Mouse (Mus musculus): ENCODE measurements around the gene Lypd6b. TPM values are rescaled to one million over a fixed set of nuclear protein-coding genes. Genes with fewer than 3 reads are reported as not detected.

Lypd6b gene
- polyA plus RNA-seq, 2 experiments from 2014 or later = 0.47 TPM; not detected in 1

GRCm38 (mm10) chr2:49771172-49771571 lies 16.3 kb upstream of the Lypd6b start:
- ATAC-seq = no peak

DNA sequence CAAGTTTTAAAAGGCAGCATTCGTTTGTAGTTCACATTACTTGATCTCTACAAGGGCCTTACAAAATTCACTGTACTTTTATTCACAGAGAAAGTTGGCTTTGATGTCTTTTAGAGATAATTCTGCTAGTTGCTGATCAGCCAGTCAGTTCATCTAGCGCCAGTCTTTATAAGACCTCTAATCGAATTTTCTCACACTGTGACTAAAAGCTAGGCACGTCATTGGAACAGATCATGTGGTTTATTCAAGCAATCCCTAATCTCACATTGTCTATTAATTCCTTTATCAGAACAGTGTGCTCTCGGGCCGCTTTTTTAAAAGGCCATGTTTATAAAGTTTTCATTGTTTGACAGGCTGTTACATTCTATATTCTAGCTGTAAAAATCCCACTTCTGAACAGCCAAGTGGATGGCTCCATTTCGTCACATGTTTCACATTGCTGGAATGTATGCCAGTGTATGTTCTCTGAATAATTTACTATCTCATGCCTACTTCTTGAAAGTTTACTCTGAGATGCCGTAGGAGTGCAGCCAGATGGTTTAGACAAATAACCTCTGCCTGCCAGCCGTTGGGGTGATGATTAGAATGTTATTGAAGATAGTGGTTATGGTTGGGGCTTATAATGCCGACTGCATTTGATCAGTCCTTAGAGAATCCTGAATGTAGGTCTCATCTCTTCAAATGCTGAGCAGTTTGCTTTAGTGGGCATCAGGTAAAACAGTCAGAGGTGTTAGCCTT lies 14.1 kb upstream of the Lypd6b start:
- ATAC-seq = no peak

GRCm38 (mm10) chr2:49774180-49774579 lies 13.3 kb upstream of the Lypd6b start:
- no peak for ATAC-seq

DNA sequence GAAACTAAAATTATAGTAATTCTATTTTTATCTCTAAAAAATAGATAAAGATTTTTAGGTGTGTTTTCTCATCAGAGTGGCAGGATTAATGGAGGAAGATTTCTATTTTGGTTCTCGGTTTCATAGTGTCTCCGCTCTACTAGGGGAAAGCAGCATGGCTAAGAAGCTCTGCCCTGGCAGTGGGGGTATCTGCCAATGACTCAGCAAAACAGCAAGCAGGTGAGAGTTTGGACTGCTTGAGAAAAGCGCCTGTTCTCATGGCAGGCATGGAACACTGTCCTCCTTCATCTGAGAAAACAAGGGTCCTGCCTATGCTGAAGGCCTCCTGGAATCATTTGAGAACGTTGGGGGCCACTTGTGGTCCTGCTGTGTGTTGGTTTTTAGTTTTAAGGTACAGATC lies 12.3 kb upstream of the Lypd6b start:
- ATAC-seq = no peak

DNA sequence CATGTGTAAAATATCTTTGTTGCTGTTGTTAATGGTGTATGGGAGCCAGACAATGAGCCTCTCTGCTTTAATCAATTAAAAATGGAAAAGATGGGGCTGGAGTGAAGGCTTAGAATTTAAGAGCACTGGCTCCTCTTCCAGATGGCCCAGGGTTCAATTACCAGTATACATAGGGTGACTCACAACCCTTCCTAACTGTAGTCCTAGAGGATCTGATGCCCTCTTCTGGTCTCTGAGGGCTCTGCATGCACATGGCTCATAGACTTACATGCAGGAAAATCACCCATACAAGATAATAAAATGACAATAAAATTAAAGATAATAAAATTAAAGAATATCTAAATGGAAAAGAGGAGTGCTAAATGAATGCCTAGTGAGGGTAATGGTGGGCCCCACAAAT lies 11.8 kb upstream of the Lypd6b start:
- no peak for ATAC-seq

DNA sequence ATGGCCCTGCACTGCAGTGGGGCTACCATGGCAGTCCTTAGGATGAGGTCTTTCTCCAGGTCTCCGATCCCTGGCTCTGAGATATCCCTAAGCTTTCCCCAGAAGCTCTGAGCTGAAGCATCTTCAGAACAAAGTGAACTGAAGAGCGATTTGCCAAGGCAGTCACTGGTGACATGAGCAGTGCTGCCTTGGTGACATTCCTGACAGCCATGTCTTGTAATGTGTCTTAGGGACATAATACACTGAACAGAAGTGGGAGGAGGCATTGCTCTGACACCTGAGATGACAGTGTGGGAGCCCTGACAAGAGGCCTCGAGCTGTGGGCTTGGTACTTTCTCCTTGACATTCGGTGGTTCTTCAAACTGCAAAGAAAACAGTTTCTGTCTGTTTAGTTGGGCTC lies 11.1 kb upstream of the Lypd6b start:
- ATAC-seq = no peak

DNA sequence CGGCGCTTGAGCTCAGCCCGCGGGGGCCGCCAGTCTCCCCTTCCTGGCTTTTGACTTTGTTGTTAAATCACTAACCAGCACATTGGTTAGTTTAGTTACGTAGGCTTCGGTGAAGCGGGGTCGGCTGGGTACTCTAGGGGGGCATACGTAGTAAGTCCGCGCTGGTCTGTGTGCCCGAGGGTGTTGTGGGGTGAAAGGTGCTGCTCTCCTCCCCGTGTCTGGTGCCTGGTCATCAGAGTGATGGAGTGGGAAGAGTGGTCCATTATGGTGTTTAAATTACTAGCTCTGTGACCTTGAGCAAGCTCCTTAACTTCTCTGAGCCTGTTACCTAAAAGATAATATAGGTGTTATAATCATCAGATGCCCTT lies 547 bp downstream of the Lypd6b start:
- no peak for ATAC-seq

GRCm38 (mm10) chr2:49788643-49789042 lies 1.2 kb downstream of the Lypd6b start:
- no peak for ATAC-seq

DNA sequence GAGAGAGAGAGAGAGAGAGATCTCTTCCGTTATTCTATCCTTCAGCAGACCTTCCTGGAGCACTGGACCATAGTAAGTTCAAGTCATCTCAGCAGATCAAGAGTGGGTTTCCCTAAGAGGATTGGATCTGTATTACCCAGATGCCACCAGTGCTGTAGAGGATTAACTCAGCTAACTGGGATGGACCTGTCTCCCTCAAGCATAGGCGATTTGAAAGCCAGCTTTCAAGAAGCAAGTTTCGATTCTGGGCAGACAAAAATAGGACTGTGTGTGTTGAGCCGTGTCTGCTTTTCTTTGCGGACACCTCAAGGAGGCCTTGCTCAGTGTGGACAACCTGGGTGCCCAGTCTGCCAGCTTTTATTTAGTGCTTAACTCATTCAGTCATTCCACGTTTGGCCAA lies 1.6 kb downstream of the Lypd6b start:
- ATAC-seq = no peak

DNA sequence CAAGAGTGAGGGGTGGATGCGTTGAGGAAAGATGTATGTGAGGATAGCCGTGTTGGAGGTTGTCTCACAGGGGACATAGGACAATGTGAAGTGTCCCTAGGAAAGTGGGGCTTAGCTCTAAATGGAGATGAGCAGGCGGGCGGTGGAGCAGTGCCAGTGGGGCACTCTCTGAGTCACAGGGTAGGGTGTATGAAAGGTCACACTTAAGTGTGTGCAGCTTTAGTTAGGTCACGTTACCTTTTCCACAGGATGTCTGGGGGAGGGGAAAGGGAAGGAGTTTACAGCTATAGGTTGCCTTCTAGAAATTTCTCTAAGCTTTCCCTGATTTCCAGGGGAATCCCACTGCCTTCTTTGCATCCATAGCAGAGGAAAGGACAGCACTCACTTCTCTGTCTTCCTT lies 2.0 kb downstream of the Lypd6b start:
- ATAC-seq = no peak

DNA sequence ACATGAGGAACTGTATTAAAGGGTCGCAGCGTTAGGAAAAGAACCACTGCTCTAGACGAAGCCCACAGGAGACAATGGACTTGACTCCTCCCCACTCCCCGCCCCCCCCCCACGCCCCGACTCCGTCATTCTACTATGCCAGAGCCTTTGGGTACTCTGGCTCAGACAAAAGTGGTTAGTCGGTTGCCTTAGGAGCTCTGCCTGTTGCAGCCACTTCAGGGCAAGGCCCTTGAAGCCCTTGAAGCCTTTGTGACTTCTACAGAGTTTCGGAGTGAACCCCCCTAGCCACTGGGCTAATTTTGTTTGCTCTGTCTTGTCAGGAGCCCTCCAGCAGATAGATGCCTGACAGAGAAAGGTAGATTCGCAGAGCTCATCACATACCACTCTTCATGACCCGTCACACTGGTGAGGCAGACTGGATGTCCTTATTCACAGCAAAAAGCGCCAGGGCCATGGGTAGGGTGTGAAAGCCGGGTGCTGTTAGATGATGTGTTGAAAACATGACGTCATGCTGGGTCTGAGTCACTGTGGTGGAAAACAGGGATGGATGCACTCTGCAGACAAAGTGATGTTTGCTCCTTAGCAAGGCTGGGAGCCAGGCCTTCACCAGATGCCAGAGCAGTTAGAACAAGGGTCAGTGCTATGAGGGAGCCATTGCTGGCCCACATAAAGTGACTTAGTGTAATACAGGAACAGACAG lies 10.1 kb downstream of the Lypd6b start:
- no peak for ATAC-seq

DNA sequence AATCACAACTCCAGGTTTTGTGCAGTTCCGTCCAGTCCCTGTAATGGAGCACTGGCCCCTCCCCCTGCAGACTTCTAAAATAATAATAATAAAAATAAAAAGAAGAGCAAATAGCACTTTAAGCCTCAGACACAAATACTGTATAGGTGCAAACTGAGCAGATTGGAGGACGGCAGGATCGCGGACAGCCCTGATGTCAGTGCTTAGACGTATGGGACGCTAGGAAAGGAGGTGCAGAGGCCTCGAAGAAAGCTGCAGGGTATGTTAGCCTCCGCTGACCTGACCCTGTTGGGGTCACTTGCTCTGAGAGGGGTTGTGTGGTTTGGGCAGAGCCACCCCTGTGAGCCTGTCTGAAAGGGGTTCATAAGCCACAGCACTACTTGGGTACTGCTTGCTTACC lies 17.0 kb downstream of the Lypd6b start:
- ATAC-seq = no peak

GRCm38 (mm10) chr2:49805736-49806371 lies 18.4 kb downstream of the Lypd6b start:
- no peak for ATAC-seq

- no peak for ATAC-seq
Measured at GRCm38 (mm10) chr2:49809496-49809895, 22.0 kb downstream of the Lypd6b start.

DNA sequence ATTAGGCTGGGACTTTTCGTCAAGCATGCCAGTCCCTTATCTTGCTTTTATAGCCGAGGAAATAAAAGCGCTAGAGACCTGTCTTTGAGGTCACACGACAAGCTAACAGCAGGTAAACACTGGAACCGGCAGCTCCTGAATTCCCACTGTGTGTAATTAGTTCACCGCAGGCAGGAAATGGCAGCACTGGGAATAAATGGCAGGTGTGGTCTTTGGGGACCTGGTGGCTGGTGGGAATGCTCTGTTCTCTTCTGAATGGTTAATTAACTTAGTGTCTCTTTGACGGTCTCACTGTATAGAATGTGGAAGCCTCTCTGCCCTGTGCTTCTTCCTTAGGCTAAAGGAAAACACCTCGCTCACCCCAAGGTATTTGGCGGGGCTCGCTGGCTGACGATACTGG lies 23.9 kb downstream of the Lypd6b start:
- no peak for ATAC-seq

DNA sequence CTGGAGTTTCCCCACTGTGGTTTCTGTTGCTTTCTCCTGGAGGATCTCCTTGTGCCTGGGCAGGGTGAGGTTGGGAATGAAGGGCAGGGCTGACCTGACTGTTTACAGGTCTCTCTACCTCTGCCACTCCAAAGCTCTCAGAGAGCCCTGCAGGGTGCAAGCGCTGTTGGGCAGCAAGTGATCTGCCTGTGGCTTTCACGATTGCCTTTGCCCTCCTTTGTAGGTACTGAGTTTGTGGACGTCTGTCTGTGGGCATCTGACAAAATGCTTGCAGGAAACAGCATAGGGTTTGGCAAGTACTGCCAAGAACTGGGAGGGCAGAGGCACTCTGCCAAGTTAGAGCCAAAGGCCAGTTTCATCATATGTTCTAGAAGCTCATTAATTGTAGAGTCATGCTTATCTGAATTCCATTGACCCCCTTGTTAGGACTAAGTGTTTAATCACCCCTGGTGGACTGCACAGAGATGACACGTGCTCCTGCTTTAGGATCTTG lies 24.4 kb downstream of the Lypd6b start:
- no peak for ATAC-seq

- ATAC-seq = no peak
Measured at GRCm38 (mm10) chr2:49813151-49813550, 25.7 kb downstream of the Lypd6b start.

- ATAC-seq = no peak
Measured at GRCm38 (mm10) chr2:49814011-49814410, 26.5 kb downstream of the Lypd6b start.

DNA sequence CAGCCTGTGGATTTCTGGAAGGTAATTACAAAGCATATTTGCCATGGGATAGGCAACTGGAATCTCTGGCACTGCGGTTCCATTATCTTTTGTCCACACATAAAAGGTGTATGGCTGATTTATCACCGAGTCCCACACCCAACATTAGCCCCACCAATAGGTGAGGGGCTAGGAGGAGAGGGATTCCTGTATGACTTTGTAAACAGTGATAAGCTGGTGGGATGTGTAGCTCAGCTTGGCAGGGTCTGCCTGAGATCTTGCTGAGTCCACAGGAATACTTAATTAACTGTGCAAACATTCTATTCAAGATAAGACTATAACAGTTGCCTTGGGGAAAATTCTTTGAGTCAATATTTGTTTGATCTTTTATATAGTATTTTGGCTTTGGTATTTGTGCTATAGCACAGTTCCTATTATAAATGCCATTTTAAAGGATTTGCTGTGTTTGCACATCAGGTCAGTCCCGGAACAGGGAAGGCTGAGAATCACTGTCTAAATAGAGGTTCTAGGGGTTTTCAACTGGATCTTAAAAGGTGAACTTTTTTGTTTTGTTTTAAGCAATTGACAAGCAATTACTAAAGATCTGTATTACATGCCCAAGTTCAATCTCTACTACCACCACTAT lies 28.3 kb downstream of the Lypd6b start:
- ATAC-seq = no peak

DNA sequence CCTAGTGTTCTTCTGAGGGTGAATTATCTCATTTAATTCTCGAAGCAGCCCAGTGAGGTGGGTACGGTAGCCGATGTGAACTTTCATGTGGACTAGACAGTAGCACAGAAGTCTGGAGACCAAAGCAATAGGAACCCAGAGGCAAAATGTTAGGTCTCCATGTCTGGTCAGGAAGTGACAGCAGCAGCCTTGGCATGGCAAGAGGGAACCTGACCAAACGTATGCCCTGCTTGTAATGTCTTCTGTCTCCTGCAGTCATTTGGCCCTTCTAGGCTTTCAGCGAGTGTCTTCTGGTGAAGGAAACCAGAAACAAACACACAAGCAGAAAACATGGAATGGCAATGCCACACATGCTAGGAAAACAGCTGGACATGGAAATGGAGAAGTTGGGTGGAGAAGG lies 29.1 kb downstream of the Lypd6b start:
- no peak for ATAC-seq

DNA sequence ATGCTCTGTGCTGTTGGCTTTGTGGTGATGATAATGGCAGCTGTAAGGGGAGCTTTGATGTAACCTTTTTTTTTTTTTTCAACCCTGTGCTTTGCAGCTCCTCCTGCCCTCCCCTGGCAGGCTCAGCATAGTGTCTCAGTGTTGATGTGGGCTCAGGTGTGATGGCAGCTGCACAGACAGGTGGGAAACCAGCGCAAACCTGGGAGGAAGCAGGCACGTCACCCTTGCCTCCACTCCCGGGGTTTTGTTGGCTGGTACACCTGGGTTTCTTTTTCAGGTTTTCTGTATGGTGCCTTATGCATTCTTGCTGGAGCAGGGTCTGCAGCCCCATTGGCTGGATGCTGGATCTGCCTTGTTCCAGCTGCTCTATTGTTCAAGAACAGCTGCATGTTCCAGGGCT lies 29.7 kb downstream of the Lypd6b start:
- no peak for ATAC-seq

- no peak for ATAC-seq
Measured at GRCm38 (mm10) chr2:49818126-49818525, 30.6 kb downstream of the Lypd6b start.

DNA sequence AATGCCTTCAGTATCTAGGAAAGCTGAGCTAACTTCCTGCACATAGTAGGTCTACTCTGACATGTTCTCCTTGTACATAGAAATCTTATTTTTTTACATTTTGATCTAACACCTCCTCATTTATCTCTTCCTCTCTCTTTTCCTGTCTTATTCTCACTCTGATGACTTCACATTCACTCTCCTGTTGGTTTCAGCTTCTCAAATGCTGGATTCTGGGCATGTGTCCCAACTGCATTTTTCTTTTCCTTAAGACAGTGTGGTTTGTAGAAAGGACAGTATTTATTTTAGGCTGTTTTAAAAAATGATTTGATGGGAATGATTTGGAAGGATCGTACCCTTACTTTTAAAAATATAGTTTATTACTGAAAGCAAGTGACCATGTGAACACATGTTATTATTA lies 34.8 kb downstream of the Lypd6b start:
- ATAC-seq = no peak

Measured in activated CD4-positive, CD25-positive, alpha-beta regulatory T cell, adult 4 months (primary cell).